Mouse (Mus musculus): ENCODE data around the gene Gm10377. TPM values are rescaled to one million over a fixed set of nuclear protein-coding genes. Genes with fewer than 3 reads are reported as not detected.

Gm10377 gene
- not detected for polyA plus RNA-seq (2014; fragmentation: Illumina TruSeq; extraction: RNeasy Lipid Tissue Mini Kit (QIAGEN cat#74804); ENCODE audit: insufficient read depth, low read depth, low replicate concordance)

GRCm38 (mm10) chr14:42797887-42798286 lies at the start of gene Gm10377:
TSS of gene Gm10377 (minus strand) at chr14:42797987.

DNA sequence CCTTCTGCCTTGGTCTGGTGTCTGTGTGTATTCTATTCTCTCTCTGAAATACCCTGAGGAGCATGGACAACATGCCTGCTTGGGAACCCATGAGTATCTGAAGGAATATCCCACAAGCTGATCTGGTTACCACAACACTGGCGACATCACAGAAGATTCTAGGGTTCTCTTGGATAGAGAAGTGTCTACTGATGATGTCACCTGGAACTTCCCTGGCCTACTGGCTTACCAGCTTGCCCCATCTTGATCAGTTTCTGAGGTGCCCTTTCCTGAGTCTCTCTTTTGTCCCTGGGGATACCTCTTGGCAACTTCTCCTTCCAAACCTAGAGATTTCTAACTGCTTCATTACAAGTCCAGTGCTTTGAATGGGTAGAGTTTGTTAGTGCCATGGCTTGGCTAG lies 29.1 kb downstream of the Gm10377 start, which contains the start of gene Gm3015:
Gm3015 (minus strand) TSS at position 101 of the 400 bp plus-strand sequence.

Other genes with a start within 250 kb of the Gm10377 start
- not detected for gene Gm17124, start 198.1 kb downstream of the Gm10377 start, polyA plus RNA-seq (2014; fragmentation: Illumina TruSeq; extraction: RNeasy Lipid Tissue Mini Kit (QIAGEN cat#74804); ENCODE audit: insufficient read depth, low read depth, low replicate concordance)
- gene Gm3633, start 156.1 kb downstream of the Gm10377 start, polyA plus RNA-seq (2014; fragmentation: Illumina TruSeq; extraction: RNeasy Lipid Tissue Mini Kit (QIAGEN cat#74804); ENCODE audit: insufficient read depth, low read depth, low replicate concordance): not detected
- gene Gm10378, start 142.0 kb downstream of the Gm10377 start, polyA plus RNA-seq (2014; fragmentation: Illumina TruSeq; extraction: RNeasy Lipid Tissue Mini Kit (QIAGEN cat#74804); ENCODE audit: insufficient read depth, low read depth, low replicate concordance): not detected
- gene Gm3015, start 29.2 kb downstream of the Gm10377 start, polyA plus RNA-seq (2014; fragmentation: Illumina TruSeq; extraction: RNeasy Lipid Tissue Mini Kit (QIAGEN cat#74804); ENCODE audit: insufficient read depth, low read depth, low replicate concordance): not detected
- gene Gm21977, start 55.5 kb upstream of the Gm10377 start, polyA plus RNA-seq (2014; fragmentation: Illumina TruSeq; extraction: RNeasy Lipid Tissue Mini Kit (QIAGEN cat#74804); ENCODE audit: insufficient read depth, low read depth, low replicate concordance): not detected
- not detected for gene Gm8082, start 195.6 kb upstream of the Gm10377 start, polyA plus RNA-seq (2014; fragmentation: Illumina TruSeq; extraction: RNeasy Lipid Tissue Mini Kit (QIAGEN cat#74804); ENCODE audit: insufficient read depth, low read depth, low replicate concordance)
- gene Gm10376, start 217.6 kb upstream of the Gm10377 start, polyA plus RNA-seq (2014; fragmentation: Illumina TruSeq; extraction: RNeasy Lipid Tissue Mini Kit (QIAGEN cat#74804); ENCODE audit: insufficient read depth, low read depth, low replicate concordance): not detected

Data from lung, adult 10 weeks (tissue).